Comparison of ENCODE assay signal across 8 mouse cellular contexts in the genomic region with DNA sequence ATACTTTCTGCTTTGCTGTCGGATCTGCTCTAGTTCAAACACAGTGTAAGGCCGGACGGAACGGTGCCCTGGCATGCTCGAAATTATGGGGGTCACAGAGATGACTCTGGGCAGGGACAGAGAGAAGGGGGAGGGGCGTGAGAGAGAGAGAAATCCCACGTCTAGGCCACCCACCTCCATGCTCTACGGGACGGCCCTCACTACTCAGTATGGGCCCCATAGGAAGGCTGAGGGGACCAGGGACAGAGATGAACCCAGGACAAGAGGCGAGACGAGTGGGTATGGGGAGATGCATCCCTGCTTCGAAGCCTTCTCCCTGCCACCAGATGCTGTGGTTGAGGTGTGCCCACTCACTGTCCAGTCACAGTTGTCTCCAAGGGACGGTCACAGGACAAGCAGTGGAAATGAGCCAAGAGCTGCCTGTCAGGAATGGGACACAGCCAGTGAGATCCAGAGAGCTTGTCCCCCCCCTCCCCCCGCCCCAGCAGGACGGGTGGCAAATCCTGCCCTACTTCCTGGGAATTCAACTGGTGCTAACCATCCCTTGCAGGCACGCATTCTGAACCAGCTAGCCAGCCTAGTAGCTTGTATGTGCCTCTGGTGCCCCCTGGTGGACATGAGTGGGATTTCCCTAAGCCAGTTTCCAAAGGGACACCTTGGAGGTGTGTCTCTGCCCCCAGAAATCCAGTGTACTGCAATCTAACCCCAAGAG. TPM values are rescaled to one million over a fixed set of nuclear protein-coding genes. Genes with fewer than 3 reads are reported as not detected.
DNase-seq lines count a peak whose midpoint lies in the region; ATAC-seq and TF ChIP-seq lines count a peak whose summit lies in the region.

No protein-coding gene starts in this region.

- peak; percentile 68 for ATAC-seq in forebrain, embryonic 12.5 days (ENCODE audit: low FRiP score)
- ATAC-seq in heart, postnatal 0 days (ENCODE audit: insufficient read depth, low read depth) = peak; percentile 66
- ATAC-seq in liver, embryonic 14.5 days (ENCODE audit: insufficient read depth) = peak; percentile 58
- peak; percentile 52; the same call in 1 of the 2 replicates for ATAC-seq in neural tube, embryonic 12.5 days (ENCODE audit: low FRiP score, low read depth)
- peak; percentile 49 for ATAC-seq in stomach, postnatal 0 days (ENCODE audit: low FRiP score, low TSS enrichment)

- peak; percentile 98 for TF ChIP-seq CTCF in heart, postnatal 0 days (IDR thresholded peaks at IDR 0.05; ENCODE audit: low read depth)
- TF ChIP-seq CTCF in liver, embryonic 14.5 days (IDR thresholded peaks at IDR 0.05; ENCODE audit: low read depth) = peak; percentile 98
- peak; percentile 99 for TF ChIP-seq CTCF in stomach, postnatal 0 days (IDR thresholded peaks at IDR 0.05; ENCODE audit: low read depth)

- H3K4me3 ChIP-seq in forebrain, embryonic 12.5 days (replicated peaks) = no peak overlapping the region
- no peak overlapping the region for H3K4me3 ChIP-seq in heart, postnatal 0 days (ENCODE audit: low read depth, low read length)
- no peak overlapping the region for H3K4me3 ChIP-seq in liver, embryonic 14.5 days (ENCODE audit: insufficient read depth in 1 of 2, low read depth in 2 of 2, low read length in 2 of 2)
- H3K4me3 ChIP-seq in neural tube, embryonic 12.5 days = no peak overlapping the region
- H3K4me3 ChIP-seq in stomach, postnatal 0 days (ENCODE audit: low read depth, low read length) = no peak overlapping the region

- peak; percentile 93 for DNase-seq in CD4-positive, CD25-positive, alpha-beta regulatory T cell, adult 2 months (ENCODE audit: low read depth, low spot score)
- peak; percentile 83 for DNase-seq in c-Kit-positive CD71-negative TER-119-negative erythroid progenitor cells, embryonic 14.5 days (ENCODE audit: low read depth)
- peak; percentile 77 for DNase-seq in heart, postnatal 0 days (ENCODE audit: low spot score)
- DNase-seq in kidney, postnatal 36 days = peak; percentile 92 to 97
- peak; percentile 73 to 78 (median 73) for DNase-seq in liver, embryonic 14.5 days (ENCODE audit: low read depth in 3 of 3, low spot score in 3 of 3)
- peak; percentile 94 for DNase-seq in stomach, postnatal 0 days (ENCODE audit: low spot score)

- no peak overlapping the region for H3K9ac ChIP-seq in forebrain, embryonic 12.5 days
- H3K9ac ChIP-seq in heart, postnatal 0 days (replicated peaks; ENCODE audit: low read depth, low read length) = no peak overlapping the region
- H3K9ac ChIP-seq in liver, embryonic 14.5 days (replicated peaks) = no peak overlapping the region
- H3K9ac ChIP-seq in neural tube, embryonic 12.5 days = no peak overlapping the region
- H3K9ac ChIP-seq in stomach, postnatal 0 days (ENCODE audit: low read length) = no peak overlapping the region

- H3K4me2 ChIP-seq in forebrain, embryonic 12.5 days = no peak overlapping the region
- H3K4me2 ChIP-seq in heart, postnatal 0 days (ENCODE audit: low read depth, low read length) = no peak overlapping the region
- H3K4me2 ChIP-seq in liver, embryonic 14.5 days (ENCODE audit: low read depth) = no peak overlapping the region
- H3K4me2 ChIP-seq in neural tube, embryonic 12.5 days (replicated peaks) = 0 out of 2 replicates have a peak overlapping the region, but pooled peaks have one; percentile 16
- 0 out of 2 replicates have a peak overlapping the region, but pooled peaks have one; percentile 25 for H3K4me2 ChIP-seq in stomach, postnatal 0 days (replicated peaks; ENCODE audit: low read depth)

- no peak overlapping the region for H3K27ac ChIP-seq in forebrain, embryonic 12.5 days
- no peak overlapping the region for H3K27ac ChIP-seq in heart, postnatal 0 days (ENCODE audit: low read depth)
- no peak overlapping the region for H3K27ac ChIP-seq in liver, embryonic 14.5 days
- no peak overlapping the region for H3K27ac ChIP-seq in neural tube, embryonic 12.5 days
- H3K27ac ChIP-seq in stomach, postnatal 0 days (replicated peaks) = no peak overlapping the region

- TF ChIP-seq EP300 in heart, postnatal 0 days (IDR thresholded peaks at IDR 0.05; ENCODE audit: low read depth) = no peak
- TF ChIP-seq EP300 in liver, embryonic 14.5 days (IDR thresholded peaks at IDR 0.05; ENCODE audit: low read depth) = no peak
- no peak for TF ChIP-seq EP300 in stomach, postnatal 0 days (optimal IDR thresholded peaks at IDR 0.05)

- peaks cover 7% of the 10 kb centered on the region; the same call in 1 of the 2 replicates for H3K4me1 ChIP-seq in forebrain, embryonic 12.5 days
- H3K4me1 ChIP-seq in heart, postnatal 0 days (ENCODE audit: control insufficient read depth, insufficient read depth) = peaks cover 2% of the 10 kb centered on the region; the same call in 1 of the 2 replicates
- peaks cover 0 to 2% of the 10 kb centered on the region in 2 experiments; a peak in 1 of 4 replicates for H3K4me1 ChIP-seq in liver, embryonic 14.5 days (replicated peaks; ENCODE audit: control insufficient read depth in 2 of 2, insufficient read depth in 2 of 2, low read length in 1 of 2)
- peaks cover 11% of the 10 kb centered on the region; the same call in 1 of the 2 replicates for H3K4me1 ChIP-seq in neural tube, embryonic 12.5 days
- no peaks in the 10 kb centered on the region for H3K4me1 ChIP-seq in stomach, postnatal 0 days (replicated peaks; ENCODE audit: control insufficient read depth, insufficient read depth)

- H3K27me3 ChIP-seq in forebrain, embryonic 12.5 days = peaks cover 22% of the 10 kb centered on the region
- peaks cover 19% of the 10 kb centered on the region for H3K27me3 ChIP-seq in heart, postnatal 0 days (ENCODE audit: control insufficient read depth, insufficient read depth, low read length)
- H3K27me3 ChIP-seq in liver, embryonic 14.5 days (ENCODE audit: control insufficient read depth, insufficient read depth, low read length) = no peaks in the 10 kb centered on the region; the same call in 1 of the 2 replicates
- H3K27me3 ChIP-seq in neural tube, embryonic 12.5 days (replicated peaks) = peaks cover 18% of the 10 kb centered on the region
- no peaks in the 10 kb centered on the region for H3K27me3 ChIP-seq in stomach, postnatal 0 days (ENCODE audit: control insufficient read depth, insufficient read depth, low read length)

- 27% methylated on average over 16 of the region's 16 CpGs for WGBS in forebrain, embryonic 12.5 days
- WGBS in heart, postnatal 0 days = 35% methylated on average over 16 of the region's 16 CpGs
- 39% methylated on average over 16 of the region's 16 CpGs for WGBS in liver, embryonic 14.5 days (ENCODE audit: insufficient replicate concordance)
- WGBS in neural tube, embryonic 12.5 days = 30% methylated on average over 16 of the region's 16 CpGs
- 29% methylated on average over 15 of the region's 16 CpGs for WGBS in stomach, postnatal 0 days

- no peaks in the 10 kb centered on the region for H3K36me3 ChIP-seq in forebrain, embryonic 12.5 days (replicated peaks)
- no peaks in the 10 kb centered on the region for H3K36me3 ChIP-seq in heart, postnatal 0 days (replicated peaks; ENCODE audit: control insufficient read depth, insufficient read depth, low read length)
- no peaks in the 10 kb centered on the region for H3K36me3 ChIP-seq in liver, embryonic 14.5 days (replicated peaks; ENCODE audit: control insufficient read depth, insufficient read depth, low read depth)
- H3K36me3 ChIP-seq in neural tube, embryonic 12.5 days = no peaks in the 10 kb centered on the region
- H3K36me3 ChIP-seq in stomach, postnatal 0 days (ENCODE audit: control insufficient read depth, insufficient read depth, low read length) = no peaks in the 10 kb centered on the region

- H3K9me3 ChIP-seq in forebrain, embryonic 12.5 days = 0 out of 2 replicates have a peak, but pooled peaks cover 5% of the 10 kb centered on the region
- no peaks in the 10 kb centered on the region; the same call in 1 of the 2 replicates for H3K9me3 ChIP-seq in heart, postnatal 0 days (replicated peaks; ENCODE audit: control insufficient read depth, low read length)
- H3K9me3 ChIP-seq in liver, embryonic 14.5 days (ENCODE audit: control insufficient read depth, low read length) = no peaks in the 10 kb centered on the region; the same call in 1 of the 2 replicates
- 0 out of 2 replicates have a peak, but pooled peaks cover 5% of the 10 kb centered on the region for H3K9me3 ChIP-seq in neural tube, embryonic 12.5 days
- H3K9me3 ChIP-seq in stomach, postnatal 0 days (ENCODE audit: control insufficient read depth, low read length) = no peaks in the 10 kb centered on the region

RNA-seq across cellular contexts. Expression of a gene that starts 11.9 kb away (rescaled TPM):
- polyA plus RNA-seq in forebrain, embryonic 12.5 days (2016; fragmentation: Nextera tagmentation; extraction: Ambion mirVana) = 50.9 and 59.6 TPM in 2 replicates
- 48.3 and 161 TPM in 2 replicates for total RNA-seq in heart, postnatal 0 days (2014; rRNA removed; ENCODE audit: low replicate concordance)
- 32.3 and 41.9 TPM in 2 replicates for polyA plus RNA-seq in heart, postnatal 0 days (2015; fragmentation: Nextera tagmentation; extraction: Ambion mirVana)
- polyA plus RNA-seq in liver, embryonic 14.5 days (2012; rRNA removed) = 58.9 and 70.9 TPM in 2 replicates
- 50.3 and 55.4 TPM in 2 replicates for polyA plus RNA-seq in liver, embryonic 14.5 days (2014; fragmentation: Nextera tagmentation; extraction: Ambion mirVana)
- 53.8 and 72.3 TPM in 2 replicates for polyA plus RNA-seq in neural tube, embryonic 12.5 days (2016; fragmentation: Nextera tagmentation; extraction: Ambion mirVana)
- 35.4 and 35.7 TPM in 2 replicates for polyA plus RNA-seq in stomach, postnatal 0 days (2015; fragmentation: Nextera tagmentation; extraction: Ambion mirVana)

RNA-seq across cellular contexts. Expression of a gene that starts 20.3 kb away (rescaled TPM):
- not detected in 2 replicates for polyA plus RNA-seq in forebrain, embryonic 12.5 days (2016; fragmentation: Nextera tagmentation; extraction: Ambion mirVana)
- total RNA-seq in heart, postnatal 0 days (2014; rRNA removed; ENCODE audit: low replicate concordance) = 0.23 TPM in 1 of 2 replicates, not detected in the other
- not detected in 2 replicates for polyA plus RNA-seq in heart, postnatal 0 days (2015; fragmentation: Nextera tagmentation; extraction: Ambion mirVana)
- polyA plus RNA-seq in liver, embryonic 14.5 days (2012; rRNA removed) = 0.01 and 0.02 TPM in 2 replicates
- 0.08 TPM in 1 of 2 replicates, not detected in the other for polyA plus RNA-seq in liver, embryonic 14.5 days (2014; fragmentation: Nextera tagmentation; extraction: Ambion mirVana)
- not detected in 2 replicates for polyA plus RNA-seq in neural tube, embryonic 12.5 days (2016; fragmentation: Nextera tagmentation; extraction: Ambion mirVana)
- 0.08 and 0.16 TPM in 2 replicates for polyA plus RNA-seq in stomach, postnatal 0 days (2015; fragmentation: Nextera tagmentation; extraction: Ambion mirVana)

RNA-seq across cellular contexts. Expression of a gene that starts 32.9 kb away (rescaled TPM):
- polyA plus RNA-seq in forebrain, embryonic 12.5 days (2016; fragmentation: Nextera tagmentation; extraction: Ambion mirVana) = 23.3 and 36.8 TPM in 2 replicates
- total RNA-seq in heart, postnatal 0 days (2014; rRNA removed; ENCODE audit: low replicate concordance) = 10.8 and 11.4 TPM in 2 replicates
- 2.2 and 3.5 TPM in 2 replicates for polyA plus RNA-seq in heart, postnatal 0 days (2015; fragmentation: Nextera tagmentation; extraction: Ambion mirVana)
- polyA plus RNA-seq in liver, embryonic 14.5 days (2012; rRNA removed) = 0.57 and 0.75 TPM in 2 replicates
- 0.66 and 1.2 TPM in 2 replicates for polyA plus RNA-seq in liver, embryonic 14.5 days (2014; fragmentation: Nextera tagmentation; extraction: Ambion mirVana)
- 54.3 and 62.8 TPM in 2 replicates for polyA plus RNA-seq in neural tube, embryonic 12.5 days (2016; fragmentation: Nextera tagmentation; extraction: Ambion mirVana)
- 2.8 and 3.0 TPM in 2 replicates for polyA plus RNA-seq in stomach, postnatal 0 days (2015; fragmentation: Nextera tagmentation; extraction: Ambion mirVana)

RNA-seq across cellular contexts. Expression of a gene that starts 48.2 kb away (rescaled TPM):
- 174 and 176 TPM in 2 replicates for polyA plus RNA-seq in forebrain, embryonic 12.5 days (2016; fragmentation: Nextera tagmentation; extraction: Ambion mirVana)
- total RNA-seq in heart, postnatal 0 days (2014; rRNA removed; ENCODE audit: low replicate concordance) = 43.3 and 46.6 TPM in 2 replicates
- 59.2 and 62.2 TPM in 2 replicates for polyA plus RNA-seq in heart, postnatal 0 days (2015; fragmentation: Nextera tagmentation; extraction: Ambion mirVana)
- 19.2 and 22.2 TPM in 2 replicates for polyA plus RNA-seq in liver, embryonic 14.5 days (2012; rRNA removed)
- 38.4 and 40.4 TPM in 2 replicates for polyA plus RNA-seq in liver, embryonic 14.5 days (2014; fragmentation: Nextera tagmentation; extraction: Ambion mirVana)
- polyA plus RNA-seq in neural tube, embryonic 12.5 days (2016; fragmentation: Nextera tagmentation; extraction: Ambion mirVana) = 199 and 200 TPM in 2 replicates
- polyA plus RNA-seq in stomach, postnatal 0 days (2015; fragmentation: Nextera tagmentation; extraction: Ambion mirVana) = 94.0 and 97.1 TPM in 2 replicates

Comparison
In these comparisons a context has a peak if more than half of its experiments do, and no peak if none do; other contexts are left out.
1. H3K4me2 ChIP-seq: peak in neural tube, embryonic 12.5 days (single experiment) and stomach, postnatal 0 days (single experiment); none in forebrain, embryonic 12.5 days (single experiment), heart, postnatal 0 days (single experiment) and liver, embryonic 14.5 days (single experiment).
2. Peak in every context shown above with its lines, with median percentiles within 50 percentile points of each other: DNase-seq, ATAC-seq and CTCF ChIP-seq.